Mouse (Mus musculus) bone marrow macrophage, adult 2 months (primary cell): ENCODE results near the gene Nsun7.

ENCODE experiments used
- CTCF ChIP-seq: IDR thresholded peaks from 2 replicates; pipeline ENCODE4 v1.5.1; 2012; ENCODE audit warnings: low read depth, mild to moderate bottlenecking, low read length, moderate library complexity
- POLR2A ChIP-seq: IDR thresholded peaks from 2 replicates; pipeline ENCODE4 v1.6.1; 2012; ENCODE audit warnings: mild to moderate bottlenecking, low read depth, low read length, borderline replicate concordance

- TF ChIP-seq CTCF (no peak), POLR2A (no peak)
Observed at GRCm38 (mm10) chr5:66255044-66255443, 4.7 kb upstream of the Nsun7 start.
